Mouse (Mus musculus) C2C12 (cell line): ENCODE measurements around the gene Cep95. TPM values are rescaled to one million over a fixed set of nuclear protein-coding genes. Genes with fewer than 3 reads are reported as not detected.

Experiments
- H3K27me3 ChIP-seq: one replicate; pipeline ENCODE4 v1.6.1; 2011; ENCODE audit not compliant: control insufficient read depth, insufficient read depth, insufficient read length
- H3K36me3 ChIP-seq: one replicate; pipeline ENCODE4 v1.6.1; 2011; ENCODE audit not compliant: control insufficient read depth, insufficient read depth
- H3K4me3 ChIP-seq: one replicate; pipeline ENCODE4 v1.5.1; 2011; ENCODE audit warnings: mild to moderate bottlenecking, control low read depth; ENCODE audit not compliant: poor library complexity, insufficient read depth, severe bottlenecking
- H3K79me2 ChIP-seq: one replicate; pipeline ENCODE4 v1.6.1; 2011; ENCODE audit not compliant: control insufficient read depth, insufficient read depth
- H3K79me3 ChIP-seq: one replicate; pipeline ENCODE4 v1.6.1; 2011; ENCODE audit warnings: low read depth, control low read depth
- H3ac ChIP-seq: one replicate; pipeline ENCODE3; 2011; ENCODE audit warnings: low read depth; ENCODE audit not compliant: control insufficient read depth, insufficient read length
- CEBPB ChIP-seq: IDR thresholded peaks from one replicate; pipeline ENCODE4 v1.6.1; 2011; ENCODE audit warnings: low read depth, mild to moderate bottlenecking, control low read depth, moderate library complexity
- CTCF ChIP-seq: IDR thresholded peaks from one replicate; pipeline ENCODE4 v1.5.1; 2011; ENCODE audit not compliant: control insufficient read depth, insufficient read depth, insufficient read length
- FOSL1 ChIP-seq: IDR thresholded peaks from one replicate; pipeline ENCODE4 v1.8.0; 2011; ENCODE audit warnings: mild to moderate bottlenecking, low read length; ENCODE audit not compliant: poor library complexity, insufficient read depth, severe bottlenecking
- MAX ChIP-seq: IDR thresholded peaks from one replicate; pipeline ENCODE4 v1.6.1; 2011; ENCODE audit warnings: mild to moderate bottlenecking, control low read depth
- MYOD1 ChIP-seq: IDR thresholded peaks from one replicate; pipeline ENCODE4 v1.6.1; 2011; ENCODE audit warnings: low read depth; ENCODE audit not compliant: control insufficient read depth, insufficient read length
- MYOG ChIP-seq: IDR thresholded peaks from one replicate; pipeline ENCODE4 v1.6.1; 2011; ENCODE audit not compliant: control insufficient read depth, insufficient read length; ENCODE audit errors: extremely low read depth
- USF1 ChIP-seq: IDR thresholded peaks from one replicate; pipeline ENCODE4 v1.6.1; 2011; ENCODE audit warnings: low read depth, mild to moderate bottlenecking, control low read depth, moderate library complexity
- polyA plus RNA-seq: library from polyadenylated mRNA; unstranded; fragments of >200 nt; fragmentation: generic; extraction: Trizol; gene quantifications from one replicate; pipeline ENCODE4 v1.2.1, GENCODE M21; 2012; ENCODE audit warnings: missing spikeins

Cep95 gene
- polyA plus RNA-seq, 1 experiment, result 3.5 TPM

- H3K36me3 ChIP-seq, result peaks cover 11% of the 10 kb centered on the region
- no peak overlapping the region for H3ac ChIP-seq
- H3K4me3 ChIP-seq, result no peak overlapping the region
- no peaks in the 10 kb centered on the region for H3K79me3 ChIP-seq
- H3K79me2 ChIP-seq, result no peaks in the 10 kb centered on the region
- no peak for TF ChIP-seq MYOD1
- no peak for TF ChIP-seq CEBPB
- no peak for TF ChIP-seq FOSL1
- no peak for TF ChIP-seq USF1
- no peak for TF ChIP-seq MYOG
- TF ChIP-seq MAX, result no peak
- no peak for TF ChIP-seq CTCF
- no peaks in the 10 kb centered on the region for H3K27me3 ChIP-seq
Observed at GRCm38 (mm10) chr11:106760511-106760910, 28.5 kb upstream of the Cep95 start.

DNA sequence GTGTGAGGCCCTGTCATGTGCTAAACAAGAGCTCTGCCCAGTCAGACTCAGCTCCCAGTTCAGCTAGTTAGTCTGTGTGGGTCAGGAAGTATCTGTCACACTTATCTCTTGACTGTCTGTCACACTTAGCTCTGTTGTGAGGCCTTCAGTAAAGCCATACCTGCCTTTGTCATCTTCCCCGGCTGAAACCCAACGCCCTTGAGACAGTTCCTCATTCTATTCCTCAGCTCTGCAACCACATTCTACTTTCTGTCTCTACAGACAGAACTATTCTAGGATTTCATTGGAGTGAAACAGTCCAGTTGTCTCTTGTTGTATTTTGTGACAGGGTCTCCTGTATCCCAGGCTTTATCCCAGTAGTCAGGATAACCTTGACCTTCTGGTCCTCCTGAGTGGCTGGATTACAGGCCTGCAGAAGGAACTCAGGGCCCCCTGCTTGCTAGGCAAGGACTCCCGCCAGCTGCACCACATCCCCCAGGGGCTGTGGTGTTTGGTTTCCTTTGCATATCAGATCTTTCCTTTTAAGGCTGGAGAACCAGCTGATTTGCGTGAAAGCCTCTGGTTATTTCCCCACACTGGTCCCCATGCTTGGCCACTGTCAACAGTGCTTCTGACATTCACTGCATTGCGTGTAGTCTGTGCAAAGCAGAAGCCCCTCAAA lies 26.8 kb upstream of the Cep95 start:
- no peak overlapping the region for H3ac ChIP-seq
- H3K27me3 ChIP-seq, result no peaks in the 10 kb centered on the region
- TF ChIP-seq USF1 (no peak), MAX (no peak), FOSL1 (no peak), CEBPB (no peak), MYOG (no peak), CTCF (no peak)
- H3K4me3 ChIP-seq, result no peak overlapping the region
- peaks cover 25% of the 10 kb centered on the region for H3K36me3 ChIP-seq
- H3K79me3 ChIP-seq, result no peaks in the 10 kb centered on the region
- no peaks in the 10 kb centered on the region for H3K79me2 ChIP-seq

DNA sequence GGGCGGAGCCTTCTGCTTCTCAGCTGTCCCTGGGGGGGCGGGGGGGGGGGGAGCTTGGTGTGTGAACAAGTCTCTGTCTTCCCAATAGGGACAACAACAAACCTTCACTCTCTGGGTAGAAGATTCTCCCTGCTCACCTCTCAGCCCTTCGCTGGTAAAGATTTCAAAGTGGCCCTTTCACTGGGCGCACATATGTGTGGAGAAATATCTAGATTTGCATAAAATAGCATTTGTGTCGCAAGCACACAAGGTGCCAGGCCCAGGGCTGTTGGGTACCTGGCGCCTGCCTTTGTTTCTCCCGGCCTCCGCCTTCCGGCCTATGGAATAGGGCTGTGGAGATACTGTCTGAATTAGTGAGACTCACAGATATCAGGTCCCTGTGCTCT lies 26.3 kb upstream of the Cep95 start:
- no peaks in the 10 kb centered on the region for H3K27me3 ChIP-seq
- H3K79me2 ChIP-seq, result no peaks in the 10 kb centered on the region
- no peak for TF ChIP-seq CTCF
- no peak for TF ChIP-seq FOSL1
- TF ChIP-seq MYOD1, result no peak
- TF ChIP-seq USF1, result no peak
- TF ChIP-seq CEBPB, result no peak
- no peak for TF ChIP-seq MYOG
- no peak for TF ChIP-seq MAX
- H3K36me3 ChIP-seq, result peaks cover 30% of the 10 kb centered on the region
- H3K79me3 ChIP-seq, result no peaks in the 10 kb centered on the region
- no peak overlapping the region for H3K4me3 ChIP-seq
- H3ac ChIP-seq, result no peak overlapping the region

DNA sequence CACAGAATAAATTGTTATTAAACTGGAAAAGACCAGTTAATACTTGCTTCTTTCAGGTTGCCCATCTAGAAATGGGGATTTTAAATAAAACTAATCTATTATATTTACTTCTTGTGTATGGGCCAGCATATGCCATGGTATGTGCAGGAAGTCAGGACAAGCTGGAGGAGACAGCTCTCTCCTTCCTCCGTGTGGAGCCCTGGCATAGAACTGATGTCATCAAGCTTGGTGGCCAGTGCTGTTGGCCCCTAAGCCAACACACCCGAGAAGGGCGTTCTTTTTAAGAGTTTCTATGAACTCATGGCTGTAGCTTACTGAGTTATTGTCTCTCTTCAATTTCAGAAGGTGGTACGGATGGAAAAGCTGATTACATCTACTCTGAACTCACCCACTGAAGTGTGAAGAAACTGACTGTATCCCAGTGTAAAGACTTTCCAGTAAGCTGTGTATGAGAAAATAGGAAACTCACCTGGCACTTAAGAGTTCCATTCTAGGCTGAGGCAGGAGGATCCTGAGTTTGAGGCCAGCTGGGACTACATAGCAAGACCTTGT lies 22.4 kb upstream of the Cep95 start:
- no peak for TF ChIP-seq MYOD1
- no peak for TF ChIP-seq CTCF
- no peak for TF ChIP-seq FOSL1
- no peak for TF ChIP-seq CEBPB
- TF ChIP-seq MAX, result no peak
- TF ChIP-seq USF1, result no peak
- no peak for TF ChIP-seq MYOG

GRCm38 (mm10) chr11:106767516-106767915 lies 21.5 kb upstream of the Cep95 start:
- H3K4me3 ChIP-seq, result no peak overlapping the region
- TF ChIP-seq CEBPB, result no peak
- no peak for TF ChIP-seq USF1
- no peak for TF ChIP-seq FOSL1
- TF ChIP-seq MYOD1, result no peak
- TF ChIP-seq CTCF, result no peak
- TF ChIP-seq MAX, result no peak
- no peaks in the 10 kb centered on the region for H3K27me3 ChIP-seq
- no peaks in the 10 kb centered on the region for H3K79me3 ChIP-seq
- peaks cover 76% of the 10 kb centered on the region for H3K36me3 ChIP-seq
- no peak overlapping the region for H3ac ChIP-seq
- H3K79me2 ChIP-seq, result no peaks in the 10 kb centered on the region

More for the DNA sequence above, 22.4 kb upstream of the Cep95 start:
- no peak overlapping the region for H3ac ChIP-seq
- H3K79me3 ChIP-seq, result no peaks in the 10 kb centered on the region
- no peak overlapping the region for H3K4me3 ChIP-seq
- H3K79me2 ChIP-seq, result no peaks in the 10 kb centered on the region
- H3K36me3 ChIP-seq, result peaks cover 67% of the 10 kb centered on the region
- no peaks in the 10 kb centered on the region for H3K27me3 ChIP-seq
